Mouse (Mus musculus): Measurements from ENCODE around the gene Kcnab2. TPM values are rescaled to one million over a fixed set of nuclear protein-coding genes. Genes with fewer than 3 reads are reported as not detected.

Kcnab2 gene
- 1.1 and 2.0 TPM in 2 replicates for polyA plus RNA-seq (2015; fragmentation: Nextera tagmentation; extraction: Ambion mirVana)

DNA sequence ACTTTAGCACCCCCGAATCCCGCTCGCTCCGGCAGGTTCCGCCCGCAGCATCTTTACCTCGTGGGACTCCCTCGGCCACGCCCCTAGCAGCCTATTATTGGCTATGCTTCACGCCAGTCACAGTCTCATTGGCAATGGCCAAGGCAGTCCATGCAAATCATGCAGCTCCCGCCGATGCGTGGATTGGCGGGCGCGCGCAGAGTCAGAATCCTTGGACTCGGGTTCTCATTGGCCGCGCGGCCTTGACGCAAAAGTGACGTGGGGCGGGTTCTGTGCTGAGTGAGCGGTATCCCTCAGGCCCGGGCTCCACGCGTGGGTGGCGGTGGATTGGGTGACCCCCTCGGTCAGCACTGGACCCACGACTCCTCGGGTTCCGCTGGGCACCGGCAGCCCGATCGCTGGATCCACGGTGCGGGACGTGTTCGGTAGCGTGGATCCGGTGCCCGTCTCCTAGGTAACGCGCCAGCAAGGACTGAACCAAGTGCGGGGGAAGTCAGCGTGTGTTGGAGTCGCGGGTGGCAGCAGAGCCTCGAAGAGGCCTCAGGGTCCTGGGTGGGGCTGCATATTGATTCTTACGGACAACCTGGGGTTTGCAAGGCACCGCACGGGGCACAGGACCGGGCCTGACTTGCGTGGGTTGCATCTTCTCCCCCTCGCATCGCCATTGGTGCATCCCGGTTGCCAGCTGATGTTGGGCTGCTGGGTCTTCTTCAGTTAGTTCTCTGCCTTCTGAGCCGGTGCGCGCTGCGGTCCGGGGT is at the start of gene Kcnab2:
TSS of gene Kcnab2 (minus strand) at position 406 of the 758 bp plus-strand sequence.
- WGBS = under 1% methylated on average over 63 of the region's 63 CpGs
- Histone ChIP-seq H3K9ac (ENCODE audit: low read depth, low read length) (peak within 1 kb of the TSS; percentile 52), H3K27ac (ENCODE audit: low read depth, low read length) (no peak within 1 kb of the TSS; the same call in 1 of the 2 replicates), H3K36me3 (ENCODE audit: control insufficient read depth, insufficient read depth) (no peaks in the 10 kb centered on the region), H3K9me3 (ENCODE audit: control insufficient read depth) (no peaks in the 10 kb centered on the region), H3K27me3 (replicated peaks; ENCODE audit: control insufficient read depth, insufficient read depth, low read length) (peaks cover 19% of the 10 kb centered on the region), H3K4me3 (ENCODE audit: low read depth, low read length) (peak within 1 kb of the TSS; percentile 78), H3K4me1 (replicated peaks; ENCODE audit: control insufficient read depth, insufficient read depth, low read length) (peaks cover 3% of the 10 kb centered on the region; the same call in 1 of the 2 replicates), H3K4me2 (replicated peaks; ENCODE audit: low read depth) (peak within 1 kb of the TSS; percentile 73)
- no peak for TF ChIP-seq CTCF (IDR thresholded peaks at IDR 0.05; ENCODE audit: low read depth)
- ATAC-seq = peak; percentile 91

DNA sequence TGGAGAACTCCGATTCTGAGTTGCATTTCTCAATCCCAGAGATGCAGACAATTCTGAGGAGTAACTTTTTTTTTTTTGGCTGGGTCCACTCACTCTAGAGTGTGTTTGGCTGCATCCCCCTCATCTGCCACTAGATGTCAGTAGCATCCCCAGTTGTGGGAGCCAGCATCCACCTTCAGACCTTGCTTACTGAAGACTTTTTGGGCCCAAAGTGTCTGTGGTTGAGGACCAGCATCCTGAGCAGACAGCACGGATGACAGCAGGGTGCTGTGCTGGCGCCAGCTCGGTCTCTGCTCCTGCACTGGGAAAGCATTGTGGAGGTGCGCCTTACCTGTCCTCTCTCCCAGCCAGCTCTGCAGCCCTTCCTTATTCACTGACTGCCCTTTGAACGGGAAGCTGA is 42.4 kb upstream of the Kcnab2 start:
- WGBS = 34% methylated on average over 6 of the region's 6 CpGs
- peak; percentile 85 for TF ChIP-seq CTCF (IDR thresholded peaks at IDR 0.05; ENCODE audit: low read depth)
- Histone ChIP-seq H3K36me3 (ENCODE audit: control insufficient read depth, insufficient read depth) (no peaks in the 10 kb centered on the region), H3K4me2 (replicated peaks; ENCODE audit: low read depth) (no peak overlapping the region), H3K27ac (ENCODE audit: low read depth, low read length) (no peak overlapping the region), H3K4me3 (ENCODE audit: low read depth, low read length) (no peak overlapping the region), H3K4me1 (replicated peaks; ENCODE audit: control insufficient read depth, insufficient read depth, low read length) (no peaks in the 10 kb centered on the region), H3K9me3 (ENCODE audit: control insufficient read depth) (no peaks in the 10 kb centered on the region), H3K9ac (ENCODE audit: low read depth, low read length) (no peak overlapping the region), H3K27me3 (replicated peaks; ENCODE audit: control insufficient read depth, insufficient read depth, low read length) (no peaks in the 10 kb centered on the region)
- ATAC-seq = no peak

DNA sequence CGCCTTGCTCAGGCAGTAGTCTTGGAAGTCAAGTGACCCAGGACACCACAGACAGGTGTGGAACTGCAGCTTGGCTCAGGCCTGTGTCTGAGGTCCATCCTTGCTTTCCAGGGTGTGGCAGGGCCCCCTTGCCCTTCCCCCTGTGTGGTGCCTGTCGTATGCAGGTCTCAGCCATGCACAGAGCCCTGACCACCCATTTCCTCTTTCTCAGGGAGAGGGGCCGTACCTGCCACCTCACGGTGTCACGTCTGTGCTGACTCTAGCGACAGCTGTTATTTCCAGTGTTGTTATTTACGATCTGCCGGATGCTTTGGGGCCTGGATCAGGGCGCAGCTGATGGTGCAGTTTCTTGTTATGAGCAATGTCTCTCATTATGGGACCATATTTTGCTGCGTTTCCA is 41.4 kb upstream of the Kcnab2 start:
- no peak overlapping the region for H3K4me2 ChIP-seq (replicated peaks; ENCODE audit: low read depth)
- ATAC-seq = no peak
- no peaks in the 10 kb centered on the region for H3K27me3 ChIP-seq (replicated peaks; ENCODE audit: control insufficient read depth, insufficient read depth, low read length)
- WGBS = 81% methylated on average over 10 of the region's 10 CpGs
- no peak for TF ChIP-seq CTCF (IDR thresholded peaks at IDR 0.05; ENCODE audit: low read depth)
- no peak overlapping the region for H3K4me3 ChIP-seq (ENCODE audit: low read depth, low read length)
- no peak overlapping the region for H3K27ac ChIP-seq (ENCODE audit: low read depth, low read length)
- no peaks in the 10 kb centered on the region for H3K4me1 ChIP-seq (replicated peaks; ENCODE audit: control insufficient read depth, insufficient read depth, low read length)
- H3K36me3 ChIP-seq (ENCODE audit: control insufficient read depth, insufficient read depth) = no peaks in the 10 kb centered on the region
- no peaks in the 10 kb centered on the region for H3K9me3 ChIP-seq (ENCODE audit: control insufficient read depth)
- H3K9ac ChIP-seq (ENCODE audit: low read depth, low read length) = no peak overlapping the region

DNA sequence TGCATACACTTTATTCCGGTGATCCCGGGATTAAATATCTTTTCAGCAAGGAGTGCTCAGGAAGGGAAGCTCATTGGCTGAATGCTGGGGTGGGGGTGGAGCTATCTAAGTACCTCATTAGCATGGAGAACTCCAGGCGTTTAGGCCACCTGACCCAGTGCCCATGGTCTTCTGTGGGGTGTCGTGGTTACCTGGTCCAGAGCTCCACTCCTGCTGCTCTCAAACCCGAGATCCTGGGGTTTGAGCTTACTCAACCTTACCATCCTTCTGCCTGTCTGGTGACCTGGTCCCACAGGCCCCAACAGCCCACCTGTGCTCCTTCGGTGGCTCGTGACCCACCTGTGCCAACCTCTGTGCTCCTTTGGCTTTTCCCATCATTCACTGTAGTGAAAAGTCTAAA is 37.2 kb upstream of the Kcnab2 start:
- Histone ChIP-seq H3K4me2 (replicated peaks; ENCODE audit: low read depth) (no peak overlapping the region), H3K4me3 (ENCODE audit: low read depth, low read length) (no peak overlapping the region), H3K36me3 (ENCODE audit: control insufficient read depth, insufficient read depth) (no peaks in the 10 kb centered on the region), H3K9me3 (ENCODE audit: control insufficient read depth) (no peaks in the 10 kb centered on the region), H3K27me3 (replicated peaks; ENCODE audit: control insufficient read depth, insufficient read depth, low read length) (no peaks in the 10 kb centered on the region), H3K4me1 (replicated peaks; ENCODE audit: control insufficient read depth, insufficient read depth, low read length) (no peaks in the 10 kb centered on the region), H3K9ac (ENCODE audit: low read depth, low read length) (no peak overlapping the region), H3K27ac (ENCODE audit: low read depth, low read length) (no peak overlapping the region)
- WGBS = 84% methylated on average over 7 of the region's 7 CpGs
- TF ChIP-seq CTCF (IDR thresholded peaks at IDR 0.05; ENCODE audit: low read depth) = no peak
- ATAC-seq = no peak

DNA sequence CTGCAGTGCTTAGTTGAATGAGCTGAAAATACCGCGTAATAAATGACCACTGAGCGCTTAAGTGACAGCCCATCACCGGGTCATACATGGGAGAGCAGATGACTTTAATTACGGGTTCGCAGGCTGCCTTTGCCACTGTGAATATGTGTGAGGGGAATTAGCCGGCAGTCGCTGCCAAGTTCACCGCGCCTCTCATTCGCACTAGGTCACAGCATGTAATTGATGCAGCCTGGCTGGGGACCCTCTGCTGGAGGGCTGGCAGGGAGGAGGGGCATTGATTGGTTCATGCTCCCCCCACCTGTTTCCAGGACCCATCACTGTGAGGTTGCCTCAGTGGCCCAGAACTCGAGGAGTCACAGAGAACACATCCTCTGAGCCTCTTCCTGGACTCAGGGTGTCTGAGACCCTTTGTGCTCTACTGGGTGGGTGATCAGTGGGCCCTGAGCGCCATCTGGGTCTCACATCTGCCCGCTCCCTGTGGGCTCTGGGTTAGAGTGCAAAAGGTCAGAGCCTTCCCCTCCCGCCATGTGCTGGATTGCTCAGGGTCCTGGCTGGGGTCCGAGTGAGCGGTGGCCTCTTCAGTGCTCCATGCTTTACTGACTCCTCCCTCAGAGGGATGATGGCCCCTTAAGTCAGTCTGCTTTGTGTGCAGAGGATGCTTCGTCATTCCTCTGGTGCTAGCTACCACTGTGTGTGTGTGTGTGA is 34.7 kb upstream of the Kcnab2 start:
- no peaks in the 10 kb centered on the region for H3K36me3 ChIP-seq (ENCODE audit: control insufficient read depth, insufficient read depth)
- H3K9me3 ChIP-seq (ENCODE audit: control insufficient read depth) = no peaks in the 10 kb centered on the region
- no peak for TF ChIP-seq CTCF (IDR thresholded peaks at IDR 0.05; ENCODE audit: low read depth)
- no peaks in the 10 kb centered on the region for H3K4me1 ChIP-seq (replicated peaks; ENCODE audit: control insufficient read depth, insufficient read depth, low read length)
- H3K27me3 ChIP-seq (replicated peaks; ENCODE audit: control insufficient read depth, insufficient read depth, low read length) = no peaks in the 10 kb centered on the region
- H3K9ac ChIP-seq (ENCODE audit: low read depth, low read length) = no peak overlapping the region
- H3K4me3 ChIP-seq (ENCODE audit: low read depth, low read length) = no peak overlapping the region
- no peak overlapping the region for H3K27ac ChIP-seq (ENCODE audit: low read depth, low read length)
- 85% methylated on average over 18 of the region's 18 CpGs for WGBS
- no peak for ATAC-seq
- no peak overlapping the region for H3K4me2 ChIP-seq (replicated peaks; ENCODE audit: low read depth)

DNA sequence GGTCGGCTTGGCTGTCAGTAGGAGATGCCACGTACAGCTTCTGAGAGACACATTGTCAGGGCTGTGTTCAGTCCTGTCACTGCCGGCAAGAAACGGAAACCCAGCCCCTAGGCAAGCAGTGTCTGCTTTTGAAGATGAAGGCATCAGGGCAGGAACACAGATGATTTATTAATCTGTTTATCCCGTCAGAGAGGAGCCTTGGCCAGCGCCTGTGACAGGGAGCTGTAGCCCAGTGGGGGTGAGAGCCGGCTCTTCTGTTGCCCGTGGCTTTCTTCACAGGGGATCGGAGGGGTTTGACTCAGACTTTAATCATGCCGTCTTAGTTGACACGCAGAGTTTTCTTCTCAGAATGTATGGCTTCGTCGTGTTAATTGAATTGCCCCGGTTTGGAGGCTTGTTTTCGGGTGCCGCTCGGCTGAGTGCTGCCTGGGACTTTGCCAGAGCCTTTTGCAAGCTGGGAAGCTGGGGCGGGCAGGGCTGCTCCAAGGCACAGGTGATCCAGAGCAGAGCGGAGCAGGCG is 16.7 kb upstream of the Kcnab2 start:
- no peak overlapping the region for H3K4me3 ChIP-seq (ENCODE audit: low read depth, low read length)
- H3K4me1 ChIP-seq (replicated peaks; ENCODE audit: control insufficient read depth, insufficient read depth, low read length) = no peaks in the 10 kb centered on the region
- no peak overlapping the region for H3K27ac ChIP-seq (ENCODE audit: low read depth, low read length)
- no peak for TF ChIP-seq CTCF (IDR thresholded peaks at IDR 0.05; ENCODE audit: low read depth)
- 38% methylated on average over 20 of the region's 20 CpGs for WGBS
- H3K27me3 ChIP-seq (replicated peaks; ENCODE audit: control insufficient read depth, insufficient read depth, low read length) = no peaks in the 10 kb centered on the region
- no peaks in the 10 kb centered on the region for H3K36me3 ChIP-seq (ENCODE audit: control insufficient read depth, insufficient read depth)
- no peak overlapping the region for H3K9ac ChIP-seq (ENCODE audit: low read depth, low read length)
- H3K9me3 ChIP-seq (ENCODE audit: control insufficient read depth) = no peaks in the 10 kb centered on the region
- no peak for ATAC-seq
- H3K4me2 ChIP-seq (replicated peaks; ENCODE audit: low read depth) = no peak overlapping the region
